Mouse (Mus musculus): ENCODE data around the gene Gpr12. TPM values are rescaled to one million over a fixed set of nuclear protein-coding genes. Genes with fewer than 3 reads are reported as not detected.

Gpr12 gene
- not detected for polyA plus RNA-seq (2015; fragmentation: Illumina TruSeq; extraction: RNeasy Lipid Tissue Mini Kit (QIAGEN cat#74804); ENCODE audit: insufficient read depth, low read depth, low replicate concordance)

GRCm38 (mm10) chr5:146584478-146585306, at the start of gene Gpr12:
TSS of gene Gpr12 (minus strand) at chr5:146585239.

DNA sequence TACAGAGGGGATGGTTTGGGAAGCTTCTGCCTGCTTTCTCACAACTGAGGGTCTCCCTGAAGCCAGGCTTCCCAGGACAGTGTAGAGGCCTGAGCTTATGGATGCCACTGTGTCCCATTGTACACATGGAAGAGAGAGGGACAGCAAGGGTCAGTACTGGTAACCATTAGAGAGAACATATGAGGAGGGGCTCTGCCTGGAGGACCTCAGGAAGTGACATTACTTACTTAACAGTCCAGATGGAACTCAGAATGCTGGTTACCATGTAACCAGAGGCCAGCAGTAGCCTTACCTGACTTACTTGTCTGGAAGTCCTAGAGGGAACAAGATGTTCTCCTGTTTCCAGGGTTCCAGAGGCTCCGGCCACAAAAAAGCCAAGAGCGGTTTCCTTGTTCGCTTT, 29.2 kb downstream of the Gpr12 start, which contains the start of gene Gm3415:
Gene Gm3415, plus strand, starts transcription at position 301 of the 400 bp plus-strand sequence.

GRCm38 (mm10) chr5:146537347-146537746, 47.7 kb downstream of the Gpr12 start, which contains the start of gene Gm3409:
TSS of gene Gm3409 (plus strand) at chr5:146537647.

Other genes starting within 250 kb of the Gpr12 start
- 1.1 TPM for gene Wasf3, start 200.3 kb downstream of the Gpr12 start, polyA plus RNA-seq (2015; fragmentation: Illumina TruSeq; extraction: RNeasy Lipid Tissue Mini Kit (QIAGEN cat#74804); ENCODE audit: insufficient read depth, low read depth, low replicate concordance)
- gene Gm6408, start 103.3 kb downstream of the Gpr12 start, polyA plus RNA-seq (2015; fragmentation: Illumina TruSeq; extraction: RNeasy Lipid Tissue Mini Kit (QIAGEN cat#74804); ENCODE audit: insufficient read depth, low read depth, low replicate concordance) = not detected
- gene Gm6370, start 93.9 kb downstream of the Gpr12 start, polyA plus RNA-seq (2015; fragmentation: Illumina TruSeq; extraction: RNeasy Lipid Tissue Mini Kit (QIAGEN cat#74804); ENCODE audit: insufficient read depth, low read depth, low replicate concordance) = not detected
- not detected for gene 4930449I24Rik, start 82.8 kb downstream of the Gpr12 start, polyA plus RNA-seq (2015; fragmentation: Illumina TruSeq; extraction: RNeasy Lipid Tissue Mini Kit (QIAGEN cat#74804); ENCODE audit: insufficient read depth, low read depth, low replicate concordance)
- not detected for gene Gm3402, start 71.1 kb downstream of the Gpr12 start, polyA plus RNA-seq (2015; fragmentation: Illumina TruSeq; extraction: RNeasy Lipid Tissue Mini Kit (QIAGEN cat#74804); ENCODE audit: insufficient read depth, low read depth, low replicate concordance)
- not detected for gene Gm3404, start 59.4 kb downstream of the Gpr12 start, polyA plus RNA-seq (2015; fragmentation: Illumina TruSeq; extraction: RNeasy Lipid Tissue Mini Kit (QIAGEN cat#74804); ENCODE audit: insufficient read depth, low read depth, low replicate concordance)
- gene Gm3409, start 47.6 kb downstream of the Gpr12 start, polyA plus RNA-seq (2015; fragmentation: Illumina TruSeq; extraction: RNeasy Lipid Tissue Mini Kit (QIAGEN cat#74804); ENCODE audit: insufficient read depth, low read depth, low replicate concordance) = not detected
- not detected for gene Gm3415, start 29.1 kb downstream of the Gpr12 start, polyA plus RNA-seq (2015; fragmentation: Illumina TruSeq; extraction: RNeasy Lipid Tissue Mini Kit (QIAGEN cat#74804); ENCODE audit: insufficient read depth, low read depth, low replicate concordance)
- 6.5 TPM for gene Usp12, start 209.8 kb upstream of the Gpr12 start, polyA plus RNA-seq (2015; fragmentation: Illumina TruSeq; extraction: RNeasy Lipid Tissue Mini Kit (QIAGEN cat#74804); ENCODE audit: insufficient read depth, low read depth, low replicate concordance)
- 240 TPM for gene Rpl21, start 247.7 kb upstream of the Gpr12 start, polyA plus RNA-seq (2015; fragmentation: Illumina TruSeq; extraction: RNeasy Lipid Tissue Mini Kit (QIAGEN cat#74804); ENCODE audit: insufficient read depth, low read depth, low replicate concordance)